In genomic region chr15:81124282-81124681, GRCm38 (mm10) we compare ENCODE assay signal across 12 mouse cellular contexts.
"Had no signal": no experiment of that assay in that cellular context is flagged by ENCODE, and none has a peak within 500 bp of the region (broad histone marks: within the 10 kb centered on the region; RNA-seq: fewer than 3 reads in every experiment).

No protein-coding gene starts in this region.

- H3K4me2 ChIP-seq: liver, embryonic 13.5 days; lung, embryonic 14.5 days; midbrain, embryonic 11.5 days had no signal

- H3K9ac ChIP-seq: liver, embryonic 13.5 days; lung, embryonic 14.5 days had no signal

- H3K27ac ChIP-seq: liver, embryonic 13.5 days had no signal

- ATAC-seq: intestine, embryonic 16.5 days; lung, postnatal 0 days had no signal

- H3K4me3 ChIP-seq: liver, embryonic 13.5 days had no signal

- H3K36me3 ChIP-seq: liver, embryonic 13.5 days had no signal

- DNase-seq: kidney, adult 18-20 months; kidney, adult 9 months; kidney, postnatal 14 days; kidney, postnatal 4 days; liver, embryonic 13.5 days; lung, embryonic 14.5 days; midbrain, embryonic 14.5 days; thymus, adult 2 months; thymus, postnatal 25 days had no signal

- H3K27me3 ChIP-seq: liver, embryonic 13.5 days had no signal

- H3K9me3 ChIP-seq: liver, embryonic 13.5 days had no signal
